Comparison of ENCODE assay signal across 8 mouse cellular contexts in the genomic region with DNA sequence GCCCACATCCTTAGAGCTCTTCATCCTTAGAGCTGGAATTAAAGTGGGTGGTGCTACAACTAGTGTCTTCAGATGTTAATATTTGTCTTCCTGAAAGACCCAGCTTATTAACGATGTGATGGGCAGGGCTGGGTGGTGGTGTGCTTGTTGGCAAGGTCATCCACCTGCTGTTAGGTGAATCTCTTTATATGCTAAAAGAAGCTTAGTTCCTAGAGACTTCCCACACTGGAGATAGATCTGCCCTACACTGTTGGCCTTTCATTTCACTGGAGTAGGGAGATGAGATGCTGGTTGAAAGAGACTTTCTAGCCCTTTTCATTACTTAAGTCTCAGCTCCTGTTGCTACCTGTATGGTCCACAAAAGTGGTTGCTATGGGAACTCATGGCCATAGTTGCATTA. TPM values are rescaled to one million over a fixed set of nuclear protein-coding genes. Genes with fewer than 3 reads are reported as not detected.
DNase-seq lines count a peak whose midpoint lies in the region; ATAC-seq and TF ChIP-seq lines count a peak whose summit lies in the region.

No protein-coding gene starts in this region.

- peaks cover 24% of the 10 kb centered on the region for H3K4me1 ChIP-seq in liver, embryonic 11.5 days (replicated peaks; ENCODE audit: control insufficient read depth, insufficient read depth, low read length)
- H3K4me1 ChIP-seq in embryonic facial prominence, embryonic 14.5 days (ENCODE audit: control insufficient read depth, insufficient read depth, low read length): peaks cover 18% of the 10 kb centered on the region
- no peaks in the 10 kb centered on the region; the same call in 1 of the 2 replicates for H3K4me1 ChIP-seq in intestine, postnatal 0 days (replicated peaks; ENCODE audit: control insufficient read depth, insufficient read depth, low read length)
- H3K4me1 ChIP-seq in neural tube, embryonic 13.5 days (replicated peaks): peaks cover 31% of the 10 kb centered on the region

- H3K36me3 ChIP-seq in liver, embryonic 11.5 days (ENCODE audit: control insufficient read depth, insufficient read depth, low read length): peaks cover 21% of the 10 kb centered on the region
- peaks cover 27% of the 10 kb centered on the region for H3K36me3 ChIP-seq in embryonic facial prominence, embryonic 14.5 days (ENCODE audit: control insufficient read depth, insufficient read depth, low read length)
- H3K36me3 ChIP-seq in intestine, postnatal 0 days (ENCODE audit: control insufficient read depth, insufficient read depth): peaks cover 27% of the 10 kb centered on the region
- peaks cover 29% of the 10 kb centered on the region for H3K36me3 ChIP-seq in neural tube, embryonic 13.5 days

- peak overlapping the region; percentile 78 for H3K4me2 ChIP-seq in liver, embryonic 11.5 days
- H3K4me2 ChIP-seq in embryonic facial prominence, embryonic 14.5 days (ENCODE audit: low read depth, low read length): peak overlapping the region; percentile 94
- peak overlapping the region; percentile 95 for H3K4me2 ChIP-seq in intestine, postnatal 0 days (replicated peaks; ENCODE audit: low read depth)
- H3K4me2 ChIP-seq in neural tube, embryonic 13.5 days: peak overlapping the region; percentile 99

- peaks cover 3% of the 10 kb centered on the region; the same call in 1 of the 2 replicates for H3K9me3 ChIP-seq in liver, embryonic 11.5 days (ENCODE audit: control insufficient read depth, low read length)
- H3K9me3 ChIP-seq in embryonic facial prominence, embryonic 14.5 days (ENCODE audit: control insufficient read depth, low read length): no peaks in the 10 kb centered on the region
- no peaks in the 10 kb centered on the region for H3K9me3 ChIP-seq in intestine, postnatal 0 days (ENCODE audit: control insufficient read depth)
- 0 out of 2 replicates have a peak, but pooled peaks cover 4% of the 10 kb centered on the region for H3K9me3 ChIP-seq in neural tube, embryonic 13.5 days

- no peak for DNase-seq in liver, embryonic 11.5 days (ENCODE audit: low spot score)
- DNase-seq in liver: no peak
- DNase-seq in embryonic facial prominence, embryonic 14.5 days (ENCODE audit: low spot score): no peak
- no peak for DNase-seq in embryo, embryonic 10.5 days (ENCODE audit: low spot score)
- DNase-seq in urinary bladder, adult 2 months (ENCODE audit: low spot score): no peak
- no peak for DNase-seq in right cerebral cortex, adult 18-20 months

- peak overlapping the region; percentile 93 for H3K4me3 ChIP-seq in liver, embryonic 11.5 days (ENCODE audit: low read depth, low read length)
- peak overlapping the region; percentile 92 for H3K4me3 ChIP-seq in embryonic facial prominence, embryonic 14.5 days (ENCODE audit: low read depth, low read length)
- H3K4me3 ChIP-seq in intestine, postnatal 0 days (ENCODE audit: low read depth, low read length): peak overlapping the region; percentile 80
- peak overlapping the region; percentile 89 for H3K4me3 ChIP-seq in neural tube, embryonic 13.5 days

- peak overlapping the region; percentile 95 for H3K9ac ChIP-seq in liver, embryonic 11.5 days (ENCODE audit: low read depth, low read length)
- H3K9ac ChIP-seq in embryonic facial prominence, embryonic 14.5 days (ENCODE audit: low read depth, low read length): peak overlapping the region; percentile 95
- H3K9ac ChIP-seq in intestine, postnatal 0 days (ENCODE audit: low read depth, low read length): peak overlapping the region; percentile 86; the same call in 1 of the 2 replicates
- peak overlapping the region; percentile 90 for H3K9ac ChIP-seq in neural tube, embryonic 13.5 days

- ATAC-seq in liver, embryonic 11.5 days (replicated peaks; ENCODE audit: low FRiP score): no peak
- ATAC-seq in embryonic facial prominence, embryonic 14.5 days (ENCODE audit: low read depth): no peak
- no peak for ATAC-seq in intestine, postnatal 0 days
- no peak for ATAC-seq in neural tube, embryonic 13.5 days (ENCODE audit: low read depth)

- H3K27ac ChIP-seq in liver, embryonic 11.5 days (ENCODE audit: low read depth, low read length): no peak overlapping the region
- H3K27ac ChIP-seq in embryonic facial prominence, embryonic 14.5 days (replicated peaks; ENCODE audit: low read depth, low read length): no peak overlapping the region
- H3K27ac ChIP-seq in intestine, postnatal 0 days (ENCODE audit: low read depth, low read length): no peak overlapping the region
- H3K27ac ChIP-seq in neural tube, embryonic 13.5 days (replicated peaks): no peak overlapping the region

- 20% methylated on average over 1 of the region's 1 CpGs for WGBS in liver, embryonic 11.5 days
- WGBS in embryonic facial prominence, embryonic 14.5 days: 18% methylated on average over 1 of the region's 1 CpGs
- 4% methylated on average over 1 of the region's 1 CpGs for WGBS in intestine, postnatal 0 days
- WGBS in neural tube, embryonic 13.5 days: 12% methylated on average over 1 of the region's 1 CpGs

- no peaks in the 10 kb centered on the region for H3K27me3 ChIP-seq in liver, embryonic 11.5 days (replicated peaks; ENCODE audit: control insufficient read depth, insufficient read depth, low read length)
- H3K27me3 ChIP-seq in embryonic facial prominence, embryonic 14.5 days (replicated peaks; ENCODE audit: control insufficient read depth, insufficient read depth, low read length): no peaks in the 10 kb centered on the region
- H3K27me3 ChIP-seq in intestine, postnatal 0 days (replicated peaks; ENCODE audit: control insufficient read depth, insufficient read depth, low read length): no peaks in the 10 kb centered on the region
- no peaks in the 10 kb centered on the region for H3K27me3 ChIP-seq in neural tube, embryonic 13.5 days

- TF ChIP-seq CTCF in intestine, postnatal 0 days (IDR thresholded peaks at IDR 0.05; ENCODE audit: low read depth): no peak

RNA-seq across cellular contexts. Expression of gene Wdr5, which starts 1.3 kb away (rescaled TPM):
- polyA plus RNA-seq in liver, embryonic 11.5 days (2014; fragmentation: Nextera tagmentation; extraction: Ambion mirVana): 76.7 and 78.0 TPM in 2 replicates
- 50.1 and 54.1 TPM in 2 replicates for polyA plus RNA-seq in embryonic facial prominence, embryonic 14.5 days (2014; fragmentation: Nextera tagmentation; extraction: Ambion mirVana)
- polyA plus RNA-seq in intestine, postnatal 0 days (2015; fragmentation: Nextera tagmentation; extraction: Ambion mirVana): 15.6 and 16.2 TPM in 2 replicates
- polyA plus RNA-seq in neural tube, embryonic 13.5 days (2015; fragmentation: Nextera tagmentation; extraction: Ambion mirVana): 36.6 and 39.7 TPM in 2 replicates
- polyA plus RNA-seq in urinary bladder, adult 2 months (2012; rRNA removed): 29.1 and 34.4 TPM in 2 replicates

RNA-seq across cellular contexts. Expression of gene Brd3, which starts 8.8 kb away (rescaled TPM):
- 111 and 113 TPM in 2 replicates for polyA plus RNA-seq in liver, embryonic 11.5 days (2014; fragmentation: Nextera tagmentation; extraction: Ambion mirVana)
- 131 and 137 TPM in 2 replicates for polyA plus RNA-seq in embryonic facial prominence, embryonic 14.5 days (2014; fragmentation: Nextera tagmentation; extraction: Ambion mirVana)
- 49.8 and 50.2 TPM in 2 replicates for polyA plus RNA-seq in intestine, postnatal 0 days (2015; fragmentation: Nextera tagmentation; extraction: Ambion mirVana)
- 122 and 144 TPM in 2 replicates for polyA plus RNA-seq in neural tube, embryonic 13.5 days (2015; fragmentation: Nextera tagmentation; extraction: Ambion mirVana)
- 29.8 and 33.0 TPM in 2 replicates for polyA plus RNA-seq in urinary bladder, adult 2 months (2012; rRNA removed)
